Mouse (Mus musculus) kidney, adult 2 months (tissue): ENCODE data around the gene Gpr160. TPM values are rescaled to one million over a fixed set of nuclear protein-coding genes. Genes with fewer than 3 reads are reported as not detected.

Source experiments
- DNase-seq: peaks from one replicate; pipeline ENCODE4 v3.0.0; 2021
- H3K27ac ChIP-seq: fragments of 200-500 bp; 2 replicates; pipeline ENCODE4 v1.5.1; 2012; ENCODE audit warnings: low read depth, low read length, control low read depth, inconsistent platforms; ENCODE audit not compliant: insufficient read depth
- H3K27me3 ChIP-seq: fragments of 200-500 bp; replicated peaks from 2 replicates; pipeline ENCODE4 v1.6.1; 2012; ENCODE audit warnings: mild to moderate bottlenecking, moderate library complexity, low read length, inconsistent platforms; ENCODE audit not compliant: control insufficient read depth, insufficient read depth
- H3K36me3 ChIP-seq: fragments of 200-500 bp; 2 replicates; pipeline ENCODE4 v1.6.1; 2012; ENCODE audit warnings: mild to moderate bottlenecking, moderate library complexity, low read length, inconsistent platforms; ENCODE audit not compliant: control insufficient read depth, insufficient read depth
- H3K4me1 ChIP-seq: fragments of 200-500 bp; 2 replicates; pipeline ENCODE4 v1.6.1; 2011; ENCODE audit warnings: low read length; ENCODE audit not compliant: control insufficient read depth, insufficient read depth
- H3K4me3 ChIP-seq: fragments of 200-500 bp; 2 replicates; pipeline ENCODE4 v1.5.1; 2011; ENCODE audit warnings: mild to moderate bottlenecking, low read depth, low read length, control low read depth; ENCODE audit not compliant: insufficient read depth
- CTCF ChIP-seq: fragments of 200-500 bp; conservative IDR thresholded peaks from 2 replicates; pipeline ENCODE4 v1.5.1; 2011; ENCODE audit warnings: low read depth, mild to moderate bottlenecking, control low read depth, low read length, moderate library complexity, mixed read lengths; ENCODE audit not compliant: insufficient read depth, insufficient read length
- POLR2A ChIP-seq: fragments of 200-500 bp; IDR thresholded peaks from one replicate; pipeline ENCODE4 v1.6.1; 2011; ENCODE audit warnings: low read depth, low read length, control low read depth
- WGBS: fragments of 180-500 bp; shearing (Covaris S2); methylation state at CpG from one replicate; pipeline ENCODE4 v1.1.7; 2018; 5-methylcytosine and 5-hydroxymethylcytosine counted together
- polyA plus RNA-seq: library from polyadenylated mRNA; depleted of rRNA; stranded (reverse); fragments of >200 nt; gene quantifications from 2 replicates; pipeline ENCODE4 v1.2.3, GENCODE M21; 2012

The Gpr160 gene
- polyA plus RNA-seq, 1 experiment = 38.3 TPM

DNA sequence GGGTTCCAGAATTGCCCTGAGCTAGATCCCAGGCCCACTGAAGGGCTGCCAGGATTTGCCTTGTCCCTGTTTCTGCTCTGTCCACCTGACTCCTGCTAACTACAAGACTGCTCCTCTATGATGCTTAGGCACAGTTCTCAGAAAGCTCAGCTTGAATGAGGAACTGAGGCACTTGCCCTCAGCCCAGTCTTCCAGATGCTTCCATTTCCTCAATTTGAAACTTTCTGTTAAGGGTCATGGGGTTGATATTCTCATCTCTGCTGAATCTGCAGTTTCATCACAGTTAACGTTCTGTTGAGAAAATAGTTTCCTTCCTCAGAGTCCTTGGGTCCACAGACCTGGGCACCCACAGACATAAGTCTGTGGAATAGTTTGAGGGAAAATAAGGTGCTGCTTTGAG is 8.9 kb downstream of the Gpr160 start:
- Histone ChIP-seq H3K36me3 (no peaks in the 10 kb centered on the region), H3K27ac (peak overlapping the region; percentile 19; the same call in 1 of the 2 replicates), H3K4me3 (no peak overlapping the region), H3K27me3 (no peaks in the 10 kb centered on the region), H3K4me1 (peaks cover 4% of the 10 kb centered on the region; the same call in 1 of the 2 replicates)
- DNase-seq = peak; percentile 32
- TF ChIP-seq CTCF (no peak), POLR2A (no peak)
- 24% methylated on average over 1 of the region's 1 CpGs for WGBS

DNA sequence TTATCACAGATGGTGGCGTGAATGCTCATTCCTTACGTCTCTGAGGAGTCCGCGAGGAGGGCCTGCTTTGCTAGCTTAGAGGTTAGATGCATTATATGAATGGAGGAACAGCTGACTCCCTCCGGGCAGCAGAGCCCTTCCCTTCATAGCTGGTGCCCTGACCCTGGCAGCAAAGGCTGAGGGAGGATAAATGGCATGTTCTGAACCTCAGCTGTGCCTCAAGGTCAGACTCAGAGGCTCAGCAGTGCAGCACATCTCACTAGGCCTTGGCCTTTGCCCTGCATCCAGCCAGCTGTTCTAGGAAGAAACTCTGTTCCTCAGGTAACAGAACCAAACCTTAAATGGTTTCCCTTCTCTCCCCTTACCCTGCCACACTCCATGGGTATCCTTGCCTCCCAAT is 12.4 kb downstream of the Gpr160 start:
- WGBS = 80% methylated on average over 5 of the region's 5 CpGs
- TF ChIP-seq POLR2A (no peak), CTCF (no peak)
- peak; percentile 35 for DNase-seq
- Histone ChIP-seq H3K36me3 (no peaks in the 10 kb centered on the region), H3K4me3 (no peak overlapping the region), H3K27me3 (no peaks in the 10 kb centered on the region), H3K4me1 (peaks cover 4% of the 10 kb centered on the region; the same call in 1 of the 2 replicates), H3K27ac (no peak overlapping the region)

DNA sequence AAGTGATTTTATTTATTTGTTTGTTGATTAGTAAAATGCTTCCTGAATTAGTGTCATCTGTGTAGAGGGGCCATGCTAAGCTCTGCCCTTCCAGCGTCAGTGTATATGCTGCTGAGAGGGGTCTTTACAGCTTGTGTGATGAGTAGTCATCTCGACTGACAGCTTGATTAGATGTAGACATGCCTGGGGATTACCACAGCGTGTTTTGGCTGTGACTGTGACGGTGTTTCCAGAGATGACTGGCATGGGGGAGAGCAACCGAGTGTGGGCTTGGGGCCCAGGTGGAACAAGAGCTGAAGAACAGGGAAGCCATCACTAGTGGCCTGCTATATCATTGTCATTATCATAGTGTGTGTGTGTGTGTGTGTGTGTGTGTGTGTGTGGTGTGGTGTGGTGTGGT is 12.9 kb downstream of the Gpr160 start:
- peaks cover 4% of the 10 kb centered on the region; the same call in 1 of the 2 replicates for H3K4me1 ChIP-seq
- no peaks in the 10 kb centered on the region for H3K27me3 ChIP-seq
- no peak overlapping the region for H3K27ac ChIP-seq
- DNase-seq = no peak
- no peak for TF ChIP-seq POLR2A
- H3K4me3 ChIP-seq = no peak overlapping the region
- WGBS = 82% methylated on average over 5 of the region's 5 CpGs
- no peaks in the 10 kb centered on the region for H3K36me3 ChIP-seq

DNA sequence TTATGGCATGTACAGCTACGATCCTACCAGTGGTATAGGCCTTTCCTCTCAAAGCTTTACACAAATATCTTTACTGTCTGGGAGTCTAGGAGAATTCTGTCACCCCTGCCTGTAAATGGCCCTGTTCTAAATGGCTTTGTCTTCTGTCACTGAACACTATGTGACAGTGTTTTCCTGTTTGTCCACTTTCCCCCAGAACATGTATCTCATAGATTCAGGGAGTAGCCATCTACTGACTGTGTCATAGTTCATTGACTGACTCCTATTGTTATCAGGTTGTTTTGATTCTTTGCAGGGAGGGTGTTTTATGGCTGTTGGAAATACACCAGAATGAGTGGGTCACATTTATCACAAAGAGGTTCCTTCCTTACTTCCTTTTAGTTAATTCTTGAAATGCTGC is 14.2 kb downstream of the Gpr160 start:
- WGBS = 71% methylated on average over 1 of the region's 1 CpGs
- peaks cover 4% of the 10 kb centered on the region; the same call in 1 of the 2 replicates for H3K4me1 ChIP-seq
- H3K36me3 ChIP-seq = no peaks in the 10 kb centered on the region
- no peak overlapping the region for H3K4me3 ChIP-seq
- H3K27me3 ChIP-seq = no peaks in the 10 kb centered on the region
- TF ChIP-seq POLR2A (no peak), CTCF (no peak)
- no peak overlapping the region for H3K27ac ChIP-seq
- DNase-seq = no peak

DNA sequence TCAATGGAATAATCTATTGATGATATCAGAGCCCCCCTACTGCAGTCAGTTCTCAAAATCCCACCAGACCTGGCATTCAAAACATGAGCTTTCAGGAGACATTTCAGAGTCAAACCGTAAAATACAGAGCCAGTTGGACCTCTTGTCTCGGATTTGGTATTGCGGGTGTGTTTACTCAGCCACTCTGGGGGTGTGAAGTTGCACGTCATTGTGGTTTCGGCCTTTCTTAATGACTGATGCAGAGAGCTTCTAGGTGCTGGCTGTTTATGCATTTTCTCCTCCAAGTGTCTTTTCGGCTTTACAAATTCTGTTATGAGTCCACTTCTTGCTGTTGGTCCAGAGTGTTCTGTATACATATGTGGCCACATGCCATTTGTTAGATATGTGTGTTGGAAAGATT is 21.0 kb downstream of the Gpr160 start:
- Histone ChIP-seq H3K36me3 (no peaks in the 10 kb centered on the region; the same call in none of the 2 replicates), H3K4me3 (no peak overlapping the region), H3K27me3 (no peaks in the 10 kb centered on the region), H3K4me1 (no peaks in the 10 kb centered on the region), H3K27ac (no peak overlapping the region)
- WGBS = 84% methylated on average over 6 of the region's 6 CpGs
- DNase-seq = no peak
- TF ChIP-seq POLR2A (no peak), CTCF (no peak)

DNA sequence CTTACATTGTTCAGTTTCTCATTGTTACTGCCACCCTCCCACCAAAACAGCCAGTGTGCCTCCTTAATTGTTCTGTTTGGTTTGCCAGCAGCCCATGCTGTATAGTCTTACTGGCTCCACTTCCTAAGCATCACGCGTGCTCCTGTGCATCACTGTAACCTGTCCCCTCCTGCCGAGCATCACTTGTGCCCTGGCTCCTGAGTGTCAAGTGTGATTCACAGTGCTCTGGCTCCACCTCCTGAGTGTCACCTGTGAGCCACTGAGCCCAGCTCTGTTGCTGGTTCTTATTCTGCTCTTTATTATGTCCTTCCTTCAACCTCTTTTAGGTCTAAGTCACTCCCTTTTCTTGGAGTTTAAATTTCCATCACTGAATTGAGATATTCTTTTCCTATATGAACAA is 31.7 kb downstream of the Gpr160 start:
- Histone ChIP-seq H3K27ac (no peak overlapping the region), H3K27me3 (no peaks in the 10 kb centered on the region), H3K4me3 (no peak overlapping the region), H3K4me1 (no peaks in the 10 kb centered on the region), H3K36me3 (no peaks in the 10 kb centered on the region; the same call in 1 of the 2 replicates)
- DNase-seq = no peak
- 80% methylated on average over 3 of the region's 3 CpGs for whole genome bisulfite sequencing
- TF ChIP-seq POLR2A (no peak), CTCF (peak; percentile 33)

DNA sequence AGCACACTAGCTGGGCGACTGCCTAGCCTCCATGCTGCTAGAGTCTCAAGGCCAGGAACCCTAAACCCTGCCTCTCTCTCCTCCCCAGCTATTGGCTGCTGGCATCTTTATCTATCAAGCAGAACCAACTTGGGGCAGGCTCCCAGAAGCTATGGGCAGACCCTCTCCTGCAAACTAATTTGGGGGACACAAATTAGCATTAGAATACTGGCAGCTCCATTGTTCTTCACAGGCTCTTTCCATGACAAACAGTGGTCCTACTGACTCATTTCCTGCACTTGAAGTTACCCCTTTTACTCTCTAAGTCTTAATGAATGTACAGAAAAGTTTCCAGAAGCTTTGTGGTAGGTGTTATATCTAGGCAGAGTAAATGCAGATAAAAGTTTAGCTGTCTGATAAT is 33.3 kb downstream of the Gpr160 start:
- Histone ChIP-seq H3K4me1 (no peaks in the 10 kb centered on the region), H3K27ac (no peak overlapping the region), H3K36me3 (peaks cover 1% of the 10 kb centered on the region), H3K27me3 (no peaks in the 10 kb centered on the region), H3K4me3 (no peak overlapping the region)
- DNase-seq = no peak
- 54% methylated on average over 1 of the region's 1 CpGs for WGBS
- TF ChIP-seq CTCF (no peak), POLR2A (no peak)
